Mouse (Mus musculus): Measurements from ENCODE around the gene Nasp. TPM values are rescaled to one million over a fixed set of nuclear protein-coding genes. Genes with fewer than 3 reads are reported as not detected.
A peak's percentile ranks its signal among the peaks of the same experiment; 100 is the strongest.
"Not testable (repeated sequence)": the region's sequence is repeated elsewhere in the genome, so short reads cannot be mapped to it uniquely, and the experiment has no call there.

Nasp gene
- polyA plus RNA-seq, 1 experiment from 2014 or later, result 304 TPM

- H3K9me3 ChIP-seq (ENCODE audit: control insufficient read depth, low read length); H3K4me3 ChIP-seq (ENCODE audit: low read depth, low read length); H3K4me2 ChIP-seq; H3K27ac ChIP-seq (ENCODE audit: low read depth, low read length); ATAC-seq (ENCODE audit: low FRiP score); H3K36me3 ChIP-seq (ENCODE audit: control insufficient read depth, insufficient read depth, low read length); H3K9ac ChIP-seq (ENCODE audit: low read length); H3K4me1 ChIP-seq (ENCODE audit: control insufficient read depth, insufficient read depth, low read length); DNase-seq (ENCODE audit: low spot score, missing footprints); H3K27me3 ChIP-seq (ENCODE audit: control insufficient read depth, insufficient read depth, low read length): not testable (repeated sequence)
- 87% methylated on average over 6 of the region's 6 CpGs for WGBS
Observed at GRCm38 (mm10) chr4:116659916-116660315, 32.2 kb upstream of the Nasp start.

DNA sequence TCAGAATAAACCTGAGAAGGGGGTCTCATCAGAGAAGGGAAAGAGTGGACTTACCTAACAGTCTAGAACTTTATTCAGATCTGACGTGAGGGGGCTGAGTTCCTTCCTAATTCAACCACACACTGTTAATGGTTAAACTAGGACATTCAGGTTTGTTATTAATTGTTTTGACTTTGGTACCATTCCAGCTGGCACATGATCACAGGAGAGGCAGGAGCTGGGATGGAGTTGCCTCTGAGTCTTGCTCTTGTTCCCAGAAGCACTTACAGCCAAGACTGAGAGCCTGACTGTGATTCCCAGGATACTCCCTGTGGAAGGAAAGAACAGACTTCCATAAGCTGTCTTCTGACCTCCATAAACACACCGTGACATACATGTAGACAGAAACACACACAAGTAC, 31.7 kb upstream of the Nasp start:
- ATAC-seq (ENCODE audit: low FRiP score) (no peak), DNase-seq (ENCODE audit: low spot score, missing footprints) (no peak)
- Histone ChIP-seq H3K4me2 (no peak overlapping the region), H3K4me3 (ENCODE audit: low read depth, low read length) (no peak overlapping the region), H3K9ac (ENCODE audit: low read length) (no peak overlapping the region), H3K27ac (ENCODE audit: low read depth, low read length) (no peak overlapping the region), H3K9me3 (ENCODE audit: control insufficient read depth, low read length) (no peaks in the 10 kb centered on the region), H3K4me1 (ENCODE audit: control insufficient read depth, insufficient read depth, low read length) (no peaks in the 10 kb centered on the region), H3K36me3 (ENCODE audit: control insufficient read depth, insufficient read depth, low read length) (no peaks in the 10 kb centered on the region), H3K27me3 (ENCODE audit: control insufficient read depth, insufficient read depth, low read length) (no peaks in the 10 kb centered on the region)
- WGBS, result 93% methylated on average over 2 of the region's 2 CpGs

DNA sequence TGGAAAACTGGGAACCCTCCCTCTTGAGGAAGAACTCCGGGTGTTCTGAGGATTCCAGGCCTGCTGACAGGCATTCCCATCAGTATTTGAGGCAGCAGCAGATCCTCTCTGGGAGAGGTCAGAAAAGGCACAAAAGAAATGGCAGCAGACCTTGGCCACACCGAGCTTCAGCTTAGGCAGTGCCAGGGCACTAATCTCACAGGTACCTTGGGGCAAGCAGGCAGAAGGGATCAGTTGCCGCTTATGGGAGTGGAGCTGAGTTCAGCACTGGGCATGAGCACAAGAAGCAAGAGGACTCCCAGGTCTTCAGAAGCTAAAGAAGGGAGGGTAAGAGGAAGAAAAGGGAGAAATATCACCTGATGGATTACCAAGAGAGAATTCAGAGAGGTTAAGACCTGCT, 30.2 kb upstream of the Nasp start:
- no peak overlapping the region for H3K4me2 ChIP-seq
- H3K4me1 ChIP-seq (ENCODE audit: control insufficient read depth, insufficient read depth, low read length), result no peaks in the 10 kb centered on the region
- H3K9ac ChIP-seq (ENCODE audit: low read length), result no peak overlapping the region
- WGBS, result 55% methylated on average over 3 of the region's 3 CpGs
- H3K36me3 ChIP-seq (ENCODE audit: control insufficient read depth, insufficient read depth, low read length), result no peaks in the 10 kb centered on the region
- no peaks in the 10 kb centered on the region for H3K9me3 ChIP-seq (ENCODE audit: control insufficient read depth, low read length)
- H3K27ac ChIP-seq (ENCODE audit: low read depth, low read length), result no peak overlapping the region
- H3K27me3 ChIP-seq (ENCODE audit: control insufficient read depth, insufficient read depth, low read length), result no peaks in the 10 kb centered on the region
- DNase-seq (ENCODE audit: low spot score, missing footprints), result peak; percentile 67
- H3K4me3 ChIP-seq (ENCODE audit: low read depth, low read length), result no peak overlapping the region
- no peak for ATAC-seq (ENCODE audit: low FRiP score)

- no peaks in the 10 kb centered on the region for H3K4me1 ChIP-seq (ENCODE audit: control insufficient read depth, insufficient read depth, low read length)
- no peak overlapping the region for H3K4me2 ChIP-seq
- H3K9ac ChIP-seq (ENCODE audit: low read length), result no peak overlapping the region
- H3K36me3 ChIP-seq (ENCODE audit: control insufficient read depth, insufficient read depth, low read length), result no peaks in the 10 kb centered on the region
- DNase-seq (ENCODE audit: low spot score, missing footprints) (peak; percentile 53), ATAC-seq (ENCODE audit: low FRiP score) (no peak)
- no peak overlapping the region for H3K4me3 ChIP-seq (ENCODE audit: low read depth, low read length)
- H3K27me3 ChIP-seq (ENCODE audit: control insufficient read depth, insufficient read depth, low read length), result no peaks in the 10 kb centered on the region
- H3K27ac ChIP-seq (ENCODE audit: low read depth, low read length), result no peak overlapping the region
- no peaks in the 10 kb centered on the region for H3K9me3 ChIP-seq (ENCODE audit: control insufficient read depth, low read length)
- 72% methylated on average over 3 of the region's 3 CpGs for WGBS
Observed at GRCm38 (mm10) chr4:116655658-116656057, 27.9 kb upstream of the Nasp start.

- no peaks in the 10 kb centered on the region for H3K27me3 ChIP-seq (ENCODE audit: control insufficient read depth, insufficient read depth, low read length)
- H3K9ac ChIP-seq (ENCODE audit: low read length), result no peak overlapping the region
- DNase-seq (ENCODE audit: low spot score, missing footprints) (peak; percentile 45), ATAC-seq (ENCODE audit: low FRiP score) (no peak)
- WGBS, result 71% methylated on average over 2 of the region's 2 CpGs
- H3K9me3 ChIP-seq (ENCODE audit: control insufficient read depth, low read length), result no peaks in the 10 kb centered on the region
- no peak overlapping the region for H3K27ac ChIP-seq (ENCODE audit: low read depth, low read length)
- H3K4me3 ChIP-seq (ENCODE audit: low read depth, low read length), result no peak overlapping the region
- H3K4me2 ChIP-seq, result no peak overlapping the region
- peaks cover 3% of the 10 kb centered on the region for H3K4me1 ChIP-seq (ENCODE audit: control insufficient read depth, insufficient read depth, low read length)
- no peaks in the 10 kb centered on the region for H3K36me3 ChIP-seq (ENCODE audit: control insufficient read depth, insufficient read depth, low read length)
Observed at GRCm38 (mm10) chr4:116655100-116655499, 27.4 kb upstream of the Nasp start.

GRCm38 (mm10) chr4:116653228-116653627, 25.5 kb upstream of the Nasp start:
- H3K9me3 ChIP-seq (ENCODE audit: control insufficient read depth, low read length), result no peaks in the 10 kb centered on the region
- peaks cover 9% of the 10 kb centered on the region for H3K4me1 ChIP-seq (ENCODE audit: control insufficient read depth, insufficient read depth, low read length)
- H3K9ac ChIP-seq (ENCODE audit: low read length), result no peak overlapping the region
- H3K27me3 ChIP-seq (ENCODE audit: control insufficient read depth, insufficient read depth, low read length), result no peaks in the 10 kb centered on the region
- no peak for ATAC-seq (ENCODE audit: low FRiP score)
- H3K27ac ChIP-seq (ENCODE audit: low read depth, low read length), result no peak overlapping the region
- peaks cover 5% of the 10 kb centered on the region; the same call in 1 of the 2 replicates for H3K36me3 ChIP-seq (ENCODE audit: control insufficient read depth, insufficient read depth, low read length)
- H3K4me2 ChIP-seq, result no peak overlapping the region
- 87% methylated on average over 6 of the region's 6 CpGs for WGBS
- DNase-seq (ENCODE audit: low spot score, missing footprints), result no peak
- no peak overlapping the region for H3K4me3 ChIP-seq (ENCODE audit: low read depth, low read length)

DNA sequence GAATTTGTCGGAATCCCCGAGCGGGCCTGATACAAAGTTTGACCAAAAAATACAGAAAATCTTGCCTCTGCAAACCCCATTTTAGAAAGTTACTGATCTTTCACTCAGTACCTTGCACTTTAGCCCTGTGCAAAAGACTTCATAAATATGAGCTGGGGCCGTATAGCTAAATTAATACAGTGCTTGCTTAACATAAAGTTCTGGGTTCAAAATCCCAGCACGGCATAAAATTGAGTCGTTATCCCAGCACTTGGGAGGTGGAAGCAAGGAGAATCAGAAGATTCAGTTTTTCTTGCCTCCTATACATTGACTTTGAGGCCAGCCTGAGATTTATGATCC, 24.0 kb upstream of the Nasp start:
- DNase-seq (ENCODE audit: low spot score, missing footprints) (no peak), ATAC-seq (ENCODE audit: low FRiP score) (peak; percentile 56)
- WGBS, result 17% methylated on average over 6 of the region's 6 CpGs
- peak overlapping the region; percentile 65 for H3K4me3 ChIP-seq (ENCODE audit: low read depth, low read length)
- no peak overlapping the region for H3K27ac ChIP-seq (ENCODE audit: low read depth, low read length)
- peak overlapping the region; percentile 84 for H3K9ac ChIP-seq (ENCODE audit: low read length)
- peaks cover 5% of the 10 kb centered on the region; the same call in 1 of the 2 replicates for H3K36me3 ChIP-seq (ENCODE audit: control insufficient read depth, insufficient read depth, low read length)
- H3K27me3 ChIP-seq (ENCODE audit: control insufficient read depth, insufficient read depth, low read length), result no peaks in the 10 kb centered on the region
- H3K9me3 ChIP-seq (ENCODE audit: control insufficient read depth, low read length), result no peaks in the 10 kb centered on the region
- peak overlapping the region; percentile 60 for H3K4me2 ChIP-seq
- H3K4me1 ChIP-seq (ENCODE audit: control insufficient read depth, insufficient read depth, low read length), result peaks cover 15% of the 10 kb centered on the region

GRCm38 (mm10) chr4:116650924-116651796, 23.4 kb upstream of the Nasp start, which contains the start of gene Akr1a1:
Gene Akr1a1, minus strand, starts transcription at chr4:116651680.
- H3K4me1 ChIP-seq (ENCODE audit: control insufficient read depth, insufficient read depth, low read length), result peaks cover 15% of the 10 kb centered on the region
- peak within 1 kb of the TSS; percentile 65 for H3K4me3 ChIP-seq (ENCODE audit: low read depth, low read length)
- H3K9me3 ChIP-seq (ENCODE audit: control insufficient read depth, low read length), result no peaks in the 10 kb centered on the region
- peaks cover 5% of the 10 kb centered on the region; the same call in 1 of the 2 replicates for H3K36me3 ChIP-seq (ENCODE audit: control insufficient read depth, insufficient read depth, low read length)
- ATAC-seq (ENCODE audit: low FRiP score) (peak; percentile 99), DNase-seq (ENCODE audit: low spot score, missing footprints) (peak; percentile 98)
- under 1% methylated on average over 39 of the region's 39 CpGs for WGBS
- H3K27me3 ChIP-seq (ENCODE audit: control insufficient read depth, insufficient read depth, low read length), result no peaks in the 10 kb centered on the region
- peak within 1 kb of the TSS; percentile 42; the same call in 1 of the 2 replicates for H3K27ac ChIP-seq (ENCODE audit: low read depth, low read length)
- H3K9ac ChIP-seq (ENCODE audit: low read length), result peak within 1 kb of the TSS; percentile 84
- H3K4me2 ChIP-seq, result peak within 1 kb of the TSS; percentile 60

GRCm38 (mm10) chr4:116650365-116650764, 22.6 kb upstream of the Nasp start:
- no peak for ATAC-seq (ENCODE audit: low FRiP score)
- H3K27ac ChIP-seq (ENCODE audit: low read depth, low read length), result no peak overlapping the region

More at GRCm38 (mm10) chr4:116650365-116650764, 22.6 kb upstream of the Nasp start:
- peak overlapping the region; percentile 84 for H3K9ac ChIP-seq (ENCODE audit: low read length)
- DNase-seq (ENCODE audit: low spot score, missing footprints), result peak; percentile 84
- peak overlapping the region; percentile 60 for H3K4me2 ChIP-seq
- H3K4me1 ChIP-seq (ENCODE audit: control insufficient read depth, insufficient read depth, low read length), result peaks cover 15% of the 10 kb centered on the region
- WGBS, result 39% methylated on average over 5 of the region's 5 CpGs
- H3K27me3 ChIP-seq (ENCODE audit: control insufficient read depth, insufficient read depth, low read length), result no peaks in the 10 kb centered on the region
- peaks cover 6% of the 10 kb centered on the region for H3K36me3 ChIP-seq (ENCODE audit: control insufficient read depth, insufficient read depth, low read length)
- H3K9me3 ChIP-seq (ENCODE audit: control insufficient read depth, low read length), result no peaks in the 10 kb centered on the region
- H3K4me3 ChIP-seq (ENCODE audit: low read depth, low read length), result peak overlapping the region; percentile 65

All from midbrain, embryonic 11.5 days (tissue).